Mouse (Mus musculus) MEL (cell line): ENCODE measurements around the gene Afdn. TPM values are rescaled to one million over a fixed set of nuclear protein-coding genes. Genes with fewer than 3 reads are reported as not detected.

Source experiments
- DNase-seq: peaks from one replicate; pipeline ENCODE4 v3.0.0; 2011; ENCODE audit warnings: low read depth, low spot score
- H3K27ac ChIP-seq: 2 replicates; pipeline ENCODE4 v1.5.1; 2012; ENCODE audit warnings: low read depth, mild to moderate bottlenecking, control low read depth, low read length, moderate library complexity; ENCODE audit not compliant: control insufficient read depth
- H3K27me3 ChIP-seq, 2 experiments: fragments of 150-350 bp in 1 of 2; sonication (generic) in 1 of 2; 2 replicates each; pipeline ENCODE4 v1.6.1; 2012; ENCODE audit warnings: low read length in 2 of 2, mild to moderate bottlenecking in 2 of 2, improper control_type of control experiment in 1 of 2, moderate library complexity in 1 of 2; ENCODE audit not compliant: insufficient read depth in 2 of 2, control insufficient read depth in 1 of 2
- H3K36me3 ChIP-seq, 2 experiments: 2 replicates each; pipeline ENCODE4 v1.6.1; 2012 to 2014; ENCODE audit warnings: low read length in 2 of 2, improper control_type of control experiment in 1 of 2, inconsistent platforms in 1 of 2, mild to moderate bottlenecking in 1 of 2; ENCODE audit not compliant: insufficient read depth in 2 of 2, control insufficient read depth in 1 of 2
- H3K4me1 ChIP-seq, 2 experiments: fragments of 150-350 bp in 1 of 2; sonication (generic) in 1 of 2; 2 replicates each; pipeline ENCODE4 v1.6.1; 2012; ENCODE audit warnings: low read length in 2 of 2, improper control_type of control experiment in 1 of 2, mild to moderate bottlenecking in 1 of 2; ENCODE audit not compliant: insufficient read depth in 2 of 2, control insufficient read depth in 1 of 2
- H3K4me3 ChIP-seq, 2 experiments: fragments of 150-350 bp in 1 of 2; sonication (generic) in 1 of 2; 2 replicates each; pipeline ENCODE4 v1.5.1; 2012; ENCODE audit warnings: low read depth in 2 of 2, low read length in 2 of 2, mild to moderate bottlenecking in 2 of 2, moderate library complexity in 2 of 2, control low read depth in 1 of 2, improper control_type of control experiment in 1 of 2; ENCODE audit not compliant: control insufficient read depth in 1 of 2, insufficient read depth in 1 of 2
- H3K79me2 ChIP-seq: 2 replicates; pipeline ENCODE4 v1.6.1; 2012; ENCODE audit warnings: mild to moderate bottlenecking, low read length, moderate library complexity; ENCODE audit not compliant: control insufficient read depth, poor library complexity, insufficient read depth
- H3K9ac ChIP-seq: 2 replicates; pipeline ENCODE4 v1.6.1; 2012; ENCODE audit warnings: low read depth, mild to moderate bottlenecking, control low read depth, low read length, moderate library complexity; ENCODE audit not compliant: control insufficient read depth, poor library complexity, severe bottlenecking
- H3K9me3 ChIP-seq: fragments of 150-350 bp; sonication (generic); replicated peaks from 2 replicates; pipeline ENCODE4 v1.6.1; 2012; ENCODE audit warnings: mild to moderate bottlenecking, low read length, improper control_type of control experiment, moderate library complexity; ENCODE audit not compliant: insufficient read depth
- BHLHE40 ChIP-seq: IDR thresholded peaks from 2 replicates; pipeline ENCODE4 v1.6.1; 2012; ENCODE audit warnings: low read depth, mild to moderate bottlenecking, inconsistent platforms, low read length, improper control_type of control experiment, borderline replicate concordance
- CHD1 ChIP-seq: IDR thresholded peaks from 2 replicates; pipeline ENCODE4 v1.6.1; 2012; ENCODE audit warnings: low read depth, mild to moderate bottlenecking, inconsistent platforms, low read length, improper control_type of control experiment
- CHD2 ChIP-seq: IDR thresholded peaks from 2 replicates; pipeline ENCODE4 v1.6.1; 2011; ENCODE audit warnings: low read length, improper control_type of control experiment
- CTCF ChIP-seq, 3 experiments: IDR thresholded peaks in 2 of 3; conservative IDR thresholded peaks in 1 of 3; 2 replicates each; pipeline ENCODE4 v1.5.1; 2011 to 2012; ENCODE audit warnings: low read length in 3 of 3, low read depth in 2 of 3, mild to moderate bottlenecking in 2 of 3, improper control_type of control experiment in 1 of 3, inconsistent platforms in 1 of 3, mixed read lengths in 1 of 3, moderate library complexity in 1 of 3; ENCODE audit not compliant: control insufficient read depth in 1 of 3, insufficient read depth in 1 of 3, poor library complexity in 1 of 3, severe bottlenecking in 1 of 3
- EP300 ChIP-seq, 2 experiments: IDR thresholded peaks; 2 replicates each; pipeline ENCODE4 v1.6.1; 2011; ENCODE audit warnings: improper control_type of control experiment in 2 of 2, low read length in 2 of 2, low read depth in 1 of 2, mild to moderate bottlenecking in 1 of 2
- ETS1 ChIP-seq: IDR thresholded peaks from 2 replicates; pipeline ENCODE4 v1.6.1; 2012; ENCODE audit warnings: low read depth, mild to moderate bottlenecking, inconsistent platforms, low read length, improper control_type of control experiment, moderate library complexity
- GABPA ChIP-seq: IDR thresholded peaks from 2 replicates; pipeline ENCODE4 v1.6.1; 2012; ENCODE audit warnings: low read depth, mild to moderate bottlenecking, inconsistent platforms, low read length, improper control_type of control experiment, moderate library complexity
- KAT2A ChIP-seq: conservative IDR thresholded peaks from 2 replicates; pipeline ENCODE4 v1.6.1; 2012; ENCODE audit warnings: low read depth, low read length, improper control_type of control experiment, inconsistent platforms
- MAX ChIP-seq: IDR thresholded peaks from 2 replicates; pipeline ENCODE4 v1.6.1; 2011; ENCODE audit warnings: low read length, improper control_type of control experiment
- MAZ ChIP-seq: IDR thresholded peaks from 2 replicates; pipeline ENCODE4 v1.6.1; 2012; ENCODE audit warnings: low read depth, mild to moderate bottlenecking, inconsistent platforms, low read length, improper control_type of control experiment
- MYB ChIP-seq: IDR thresholded peaks from 2 replicates; pipeline ENCODE4 v1.6.1; 2011; ENCODE audit warnings: mild to moderate bottlenecking, low read depth, low read length, improper control_type of control experiment
- POLR2AphosphoS2 ChIP-seq: IDR thresholded peaks from 2 replicates; pipeline ENCODE4 v1.6.1; 2011; ENCODE audit warnings: low read length, improper control_type of control experiment
- POLR2AphosphoS5 ChIP-seq: IDR thresholded peaks from 2 replicates; pipeline ENCODE4 v1.6.1; 2012; ENCODE audit warnings: low read depth, borderline replicate concordance, mild to moderate bottlenecking, inconsistent platforms, low read length, moderate library complexity, mixed read lengths
- RAD21 ChIP-seq: IDR thresholded peaks from 2 replicates; pipeline ENCODE4 v1.6.1; 2011; ENCODE audit warnings: mild to moderate bottlenecking, low read depth, low read length, improper control_type of control experiment
- RCOR1 ChIP-seq: IDR thresholded peaks from 2 replicates; pipeline ENCODE4 v1.6.1; 2012; ENCODE audit warnings: low read depth, mild to moderate bottlenecking, inconsistent platforms, low read length, improper control_type of control experiment
- TAL1 ChIP-seq: IDR thresholded peaks from 2 replicates; pipeline ENCODE4 v1.6.1; 2012; ENCODE audit warnings: mild to moderate bottlenecking, inconsistent platforms, low read length, moderate library complexity, mixed read lengths
- TBP ChIP-seq: IDR thresholded peaks from 2 replicates; pipeline ENCODE4 v1.8.0; 2011; ENCODE audit warnings: low read depth, low read length, improper control_type of control experiment
- USF2 ChIP-seq, 2 experiments: IDR thresholded peaks; 2 replicates each; pipeline ENCODE4 v1.6.1; 2011 to 2012; ENCODE audit warnings: improper control_type of control experiment in 2 of 2, low read length in 2 of 2, borderline replicate concordance in 1 of 2, inconsistent platforms in 1 of 2, low read depth in 1 of 2, mild to moderate bottlenecking in 1 of 2; ENCODE audit not compliant: insufficient read depth in 1 of 2
- ZMIZ1 ChIP-seq: IDR thresholded peaks from 2 replicates; pipeline ENCODE4 v1.6.1; 2012; ENCODE audit warnings: low read depth, mild to moderate bottlenecking, inconsistent platforms, low read length, improper control_type of control experiment, moderate library complexity
- polyA plus RNA-seq, 2 experiments: library from polyadenylated mRNA; stranded (reverse) in 1 of 2; unstranded in 1 of 2; fragments of >175 nt in 1 of 2; fragments of >200 nt in 1 of 2; gene quantifications; 2 replicates each; pipeline versions ENCODE4 v1.2.1 to v1.2.4; 2012; ENCODE audit warnings: low replicate concordance in 2 of 2, low read depth in 1 of 2; ENCODE audit not compliant: insufficient read length in 2 of 2, insufficient read depth in 1 of 2, missing spikeins in 1 of 2
- total RNA-seq: library from RNA; depleted of rRNA; stranded (reverse); fragments of 300-350 nt; gene quantifications from 2 replicates; pipeline ENCODE4 v1.2.3, GENCODE M21; 2012

Gene Afdn
- total and polyA plus RNA-seq, 3 experiments: 0.39 TPM; not detected in 1

GRCm38 (mm10) chr17:13712116-13712515 is 48.2 kb upstream of the Afdn start:
- H3K36me3 ChIP-seq: no peaks in the 10 kb centered on the region
- no peak for DNase-seq
- no peaks in the 10 kb centered on the region for H3K79me2 ChIP-seq
- H3K4me3 ChIP-seq: no peak overlapping the region
- TF ChIP-seq MYB: no peak
- no peak for TF ChIP-seq KAT2A
- no peak for TF ChIP-seq CHD1
- TF ChIP-seq MAZ: no peak
- TF ChIP-seq MAX: no peak
- no peak for TF ChIP-seq CHD2
- TF ChIP-seq GABPA: no peak
- TF ChIP-seq TAL1: no peak
- no peak for TF ChIP-seq POLR2AphosphoS2
- no peak for TF ChIP-seq USF2 (IDR thresholded peaks at IDR 0.05; ENCODE audit: borderline replicate concordance in 1 of 2, insufficient read depth in 1 of 2, low read depth in 1 of 2, low read length in 2 of 2)
- no peak for TF ChIP-seq ZMIZ1
- TF ChIP-seq RCOR1: no peak
- TF ChIP-seq CTCF (IDR thresholded peaks at IDR 0.05 in 2 of 3, conservative IDR thresholded peaks at IDR 0.05 in 1 of 3; ENCODE audit: control insufficient read depth in 1 of 3, insufficient read depth in 1 of 3, low read depth in 2 of 3, low read length in 3 of 3, poor library complexity in 1 of 3, severe bottlenecking in 1 of 3): no peak
- no peak for TF ChIP-seq TBP
- no peak for TF ChIP-seq BHLHE40
- no peak for TF ChIP-seq EP300 (IDR thresholded peaks at IDR 0.05; ENCODE audit: low read depth in 1 of 2, low read length in 2 of 2)
- TF ChIP-seq POLR2AphosphoS5: no peak
- no peak for TF ChIP-seq RAD21
- no peaks in the 10 kb centered on the region for H3K9me3 ChIP-seq
- no peaks in the 10 kb centered on the region for H3K4me1 ChIP-seq
- H3K9ac ChIP-seq: no peak overlapping the region
- no peak overlapping the region for H3K27ac ChIP-seq
- H3K27me3 ChIP-seq: no peaks in the 10 kb centered on the region

- TF ChIP-seq MYB (no peak), ETS1 (no peak), ZMIZ1 (no peak), MAZ (no peak)
- TF ChIP-seq, all 39 proteins: peak for 0
- Histone ChIP-seq H3K27me3 (no peaks in the 10 kb centered on the region), H3K36me3 (no peaks in the 10 kb centered on the region), H3K9ac (no peak overlapping the region), H3K4me1 (no peaks in the 10 kb centered on the region), H3K9me3 (no peaks in the 10 kb centered on the region), H3K27ac (no peak overlapping the region), H3K4me3 (no peak overlapping the region), H3K79me2 (no peaks in the 10 kb centered on the region)
- no peak for DNase-seq
These were observed 47.8 kb upstream of the Afdn start for GRCm38 (mm10) chr17:13712518-13712917.
